Mouse (Mus musculus): Measurements from ENCODE around the gene Cdc25b. TPM values are rescaled to one million over a fixed set of nuclear protein-coding genes. Genes with fewer than 3 reads are reported as not detected.
A peak's percentile ranks its signal among the peaks of the same experiment; 100 is the strongest.

Gene Cdc25b
- polyA plus RNA-seq, 1 experiment from 2014 or later, result 171 TPM

DNA sequence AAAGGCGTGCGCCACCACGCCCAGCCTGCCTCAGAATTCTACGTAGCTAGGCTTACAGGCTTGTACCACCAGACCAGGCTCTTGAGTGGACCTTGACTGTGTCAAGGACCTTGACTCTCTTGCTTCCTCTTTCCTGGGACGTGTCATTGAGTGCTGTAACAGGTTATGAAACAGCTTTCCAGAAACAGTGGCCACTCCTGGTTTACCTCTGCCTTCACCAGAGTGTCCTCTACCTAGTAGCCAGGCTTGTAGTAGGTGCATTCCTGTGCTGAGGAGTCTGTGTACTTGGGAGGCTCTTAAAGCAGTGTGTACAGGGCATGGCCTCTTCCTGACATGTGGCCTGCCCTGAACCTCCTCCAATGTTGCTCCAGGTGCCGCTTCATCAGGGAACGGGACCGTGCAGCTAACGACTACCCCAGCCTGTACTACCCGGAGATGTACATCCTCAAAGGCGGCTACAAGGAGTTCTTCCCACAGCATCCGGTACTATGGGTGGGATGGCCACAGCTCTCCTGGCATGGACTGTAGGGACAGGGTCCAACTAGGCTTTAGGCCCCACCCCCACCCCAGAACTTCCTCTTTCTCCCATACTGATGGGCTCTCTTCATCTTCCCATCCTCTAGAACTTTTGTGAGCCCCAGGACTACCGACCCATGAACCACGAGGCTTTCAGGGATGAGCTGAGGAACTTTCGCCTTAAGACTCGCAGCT lies 10.0 kb downstream of the Cdc25b start:
- Histone ChIP-seq H3K27me3 (no peaks in the 10 kb centered on the region), H3K9me3 (replicated peaks) (no peaks in the 10 kb centered on the region), H3K36me3 (peaks cover 100% of the 10 kb centered on the region), H3K4me3 (replicated peaks) (no peak overlapping the region), H3K9ac (no peak overlapping the region), H3K4me2 (no peak overlapping the region), H3K4me1 (replicated peaks) (peaks cover 41% of the 10 kb centered on the region), H3K27ac (no peak overlapping the region; the same call in 1 of the 2 replicates)
- DNase-seq, result no peak
- peak; percentile 25; the same call in 1 of the 2 replicates for ATAC-seq (ENCODE audit: low read depth)
- 80% methylated on average over 16 of the region's 16 CpGs for WGBS (ENCODE audit: insufficient replicate concordance)

DNA sequence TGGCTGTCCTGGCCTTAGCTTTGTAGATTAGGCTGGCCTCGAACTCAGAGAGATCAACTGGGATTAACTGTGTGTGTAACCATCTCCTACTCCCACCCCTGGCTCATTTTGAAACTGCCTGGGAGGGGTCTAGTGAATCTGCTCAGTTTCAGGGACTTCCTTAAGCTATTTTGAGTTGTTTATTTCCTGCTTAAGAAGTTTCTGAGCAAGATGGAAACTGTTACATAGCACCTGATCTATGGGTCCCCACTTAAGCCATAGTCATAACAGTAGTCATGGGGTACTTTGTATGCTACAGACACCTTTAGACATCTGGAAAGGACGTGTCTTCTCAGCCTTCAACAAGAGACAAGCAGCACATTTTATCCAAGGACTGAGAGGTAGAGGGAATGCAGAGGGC lies 14.0 kb downstream of the Cdc25b start:
- no peak overlapping the region for H3K9ac ChIP-seq
- H3K4me1 ChIP-seq (replicated peaks), result peaks cover 60% of the 10 kb centered on the region
- no peak overlapping the region for H3K4me2 ChIP-seq
- no peak overlapping the region for H3K27ac ChIP-seq
- ATAC-seq (ENCODE audit: low read depth) (no peak), DNase-seq (no peak)
- peaks cover 74% of the 10 kb centered on the region for H3K36me3 ChIP-seq
- H3K9me3 ChIP-seq (replicated peaks), result no peaks in the 10 kb centered on the region
- H3K27me3 ChIP-seq, result no peaks in the 10 kb centered on the region
- H3K4me3 ChIP-seq (replicated peaks), result no peak overlapping the region
- WGBS (ENCODE audit: insufficient replicate concordance), result 72% methylated on average over 2 of the region's 2 CpGs

DNA sequence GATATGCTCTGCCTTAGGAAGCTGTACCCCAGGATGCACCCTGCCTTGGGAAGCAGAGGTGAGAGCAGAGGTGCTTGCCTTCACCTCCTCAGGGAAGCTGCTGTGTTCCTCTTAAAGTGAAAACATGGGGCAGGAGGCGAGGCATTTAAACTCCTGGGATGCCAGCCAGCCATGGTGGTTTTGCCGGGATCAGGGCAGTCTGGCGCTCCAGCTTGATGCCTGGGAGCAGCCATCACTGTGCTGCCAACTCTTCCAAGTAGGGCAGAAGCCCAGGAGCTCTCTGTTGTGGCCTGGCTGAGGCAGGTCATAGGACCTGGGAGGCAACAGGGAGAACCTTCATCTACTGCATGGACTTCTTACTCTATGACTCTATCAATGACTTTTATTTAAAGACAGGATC lies 14.5 kb downstream of the Cdc25b start:
- Histone ChIP-seq H3K4me3 (replicated peaks) (no peak overlapping the region), H3K9ac (no peak overlapping the region), H3K27me3 (no peaks in the 10 kb centered on the region), H3K27ac (0 out of 2 replicates have a peak overlapping the region, but pooled peaks have one; percentile 24), H3K4me2 (no peak overlapping the region), H3K4me1 (replicated peaks) (peaks cover 64% of the 10 kb centered on the region), H3K9me3 (replicated peaks) (no peaks in the 10 kb centered on the region), H3K36me3 (peaks cover 68% of the 10 kb centered on the region)
- 87% methylated on average over 3 of the region's 3 CpGs for WGBS (ENCODE audit: insufficient replicate concordance)
- no peak for DNase-seq
- no peak for ATAC-seq (ENCODE audit: low read depth)

DNA sequence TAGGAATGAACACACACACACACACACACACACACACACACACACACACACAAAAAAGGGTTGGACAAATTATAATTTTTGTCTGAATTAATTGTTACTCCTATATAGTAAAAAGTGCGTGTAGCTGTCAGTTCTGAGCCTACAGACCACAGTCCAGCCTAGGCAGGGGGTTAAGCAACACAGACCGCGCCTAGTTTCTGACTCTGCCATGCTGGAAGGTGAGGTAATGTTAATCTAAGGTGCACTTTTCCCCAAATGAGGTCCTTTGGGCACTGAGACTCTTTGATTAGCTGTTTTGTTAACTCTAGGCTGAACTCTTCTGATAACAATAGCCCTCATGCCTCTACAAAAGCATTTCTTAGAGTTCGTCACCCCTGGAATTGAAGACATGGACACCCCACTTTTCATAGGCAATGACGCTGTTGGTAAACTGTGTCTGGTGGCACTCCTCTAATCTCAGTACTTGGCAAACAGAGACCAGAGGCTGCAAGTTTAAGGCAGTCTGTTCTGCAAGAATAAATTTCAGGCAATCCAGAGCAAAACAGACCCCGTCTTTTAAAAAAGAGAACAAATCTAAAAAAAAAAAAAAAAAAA lies 17.2 kb downstream of the Cdc25b start:
- Histone ChIP-seq H3K9me3 (replicated peaks) (no peaks in the 10 kb centered on the region), H3K4me3 (replicated peaks) (no peak overlapping the region), H3K4me1 (replicated peaks) (peaks cover 81% of the 10 kb centered on the region), H3K4me2 (peak overlapping the region; percentile 1; the same call in 1 of the 2 replicates), H3K9ac (0 out of 2 replicates have a peak overlapping the region, but pooled peaks have one; percentile 10), H3K27ac (peak overlapping the region; percentile 99), H3K27me3 (no peaks in the 10 kb centered on the region), H3K36me3 (peaks cover 42% of the 10 kb centered on the region)
- WGBS (ENCODE audit: insufficient replicate concordance), result 69% methylated on average over 6 of the region's 6 CpGs
- ATAC-seq (ENCODE audit: low read depth) (no peak), DNase-seq (no peak)

DNA sequence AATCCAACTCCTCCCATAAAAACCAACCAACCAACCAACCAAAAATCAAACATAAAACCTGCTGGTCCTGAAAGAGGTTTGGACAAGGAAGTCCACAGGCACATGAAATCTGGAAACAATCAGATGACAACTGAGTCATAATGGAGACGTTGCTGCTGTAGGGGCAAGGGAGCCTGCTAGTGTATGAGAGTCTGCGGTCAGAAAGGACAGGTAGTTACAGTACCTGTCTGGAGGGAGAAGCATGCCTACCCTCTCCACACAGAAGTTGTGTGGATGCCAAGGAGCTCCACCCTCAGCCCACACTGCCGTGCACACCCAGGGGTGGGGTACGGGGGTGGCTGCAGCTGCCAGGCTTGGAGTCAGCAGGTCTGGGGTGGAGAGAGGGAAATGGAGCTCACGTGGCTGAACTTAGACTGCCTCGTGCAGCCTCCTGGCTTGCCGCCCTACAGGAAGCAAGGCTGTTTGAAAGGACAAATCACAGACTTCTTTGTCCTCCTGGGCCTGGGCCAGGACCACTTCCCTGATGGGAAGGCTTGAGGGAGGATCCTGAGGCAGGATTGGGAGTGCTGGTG lies 17.7 kb downstream of the Cdc25b start:
- no peaks in the 10 kb centered on the region for H3K27me3 ChIP-seq
- DNase-seq (no peak), ATAC-seq (ENCODE audit: low read depth) (peak; percentile 61)
- no peak overlapping the region for H3K4me3 ChIP-seq (replicated peaks)
- H3K4me1 ChIP-seq (replicated peaks), result peaks cover 87% of the 10 kb centered on the region
- WGBS (ENCODE audit: insufficient replicate concordance), result 37% methylated on average over 7 of the region's 7 CpGs
- H3K36me3 ChIP-seq, result peaks cover 36% of the 10 kb centered on the region
- peak overlapping the region; percentile 99 for H3K27ac ChIP-seq
- H3K4me2 ChIP-seq, result peak overlapping the region; percentile 59
- no peaks in the 10 kb centered on the region for H3K9me3 ChIP-seq (replicated peaks)
- peak overlapping the region; percentile 74 for H3K9ac ChIP-seq

DNA sequence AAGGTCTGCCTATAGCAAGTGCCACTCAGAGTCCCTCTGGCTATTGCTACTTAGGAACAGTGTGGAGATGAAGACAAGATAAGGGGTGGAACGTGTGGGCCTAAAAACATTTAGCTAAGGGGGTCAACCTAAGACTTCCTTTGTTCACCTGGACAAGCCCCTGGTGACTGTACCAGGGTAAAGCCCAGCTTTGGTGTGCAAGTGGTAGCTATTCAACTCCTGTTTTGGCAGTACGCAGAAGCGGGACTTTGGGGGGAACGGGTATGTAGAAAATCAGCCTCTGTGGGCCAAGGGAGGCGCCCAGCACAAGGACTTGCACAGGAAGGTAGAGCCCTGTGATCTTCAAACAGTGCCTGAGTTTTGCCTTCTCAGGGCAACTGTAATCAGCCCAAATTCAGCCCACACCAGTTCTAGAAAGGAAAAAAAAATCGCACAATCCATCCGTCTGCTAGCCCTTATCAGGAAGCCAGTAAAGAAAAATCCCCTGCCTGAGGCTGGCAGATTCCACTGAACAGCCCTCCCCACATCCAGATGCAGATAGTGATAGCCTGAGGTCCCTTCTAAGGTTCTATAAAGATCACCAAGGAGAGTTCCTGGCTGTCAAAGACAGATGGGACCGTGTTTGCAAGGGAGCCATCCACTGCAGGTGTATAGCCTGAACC lies 18.9 kb downstream of the Cdc25b start:
- Histone ChIP-seq H3K27ac (peak overlapping the region; percentile 99), H3K27me3 (no peaks in the 10 kb centered on the region), H3K4me3 (replicated peaks) (peak overlapping the region; percentile 24; the same call in 1 of the 2 replicates), H3K4me1 (replicated peaks) (peaks cover 90% of the 10 kb centered on the region), H3K9ac (peak overlapping the region; percentile 74), H3K9me3 (replicated peaks) (no peaks in the 10 kb centered on the region), H3K36me3 (peaks cover 24% of the 10 kb centered on the region), H3K4me2 (peak overlapping the region; percentile 59)
- ATAC-seq (ENCODE audit: low read depth) (peak; percentile 78), DNase-seq (peak; percentile 90)
- WGBS (ENCODE audit: insufficient replicate concordance), result 14% methylated on average over 8 of the region's 8 CpGs

DNA sequence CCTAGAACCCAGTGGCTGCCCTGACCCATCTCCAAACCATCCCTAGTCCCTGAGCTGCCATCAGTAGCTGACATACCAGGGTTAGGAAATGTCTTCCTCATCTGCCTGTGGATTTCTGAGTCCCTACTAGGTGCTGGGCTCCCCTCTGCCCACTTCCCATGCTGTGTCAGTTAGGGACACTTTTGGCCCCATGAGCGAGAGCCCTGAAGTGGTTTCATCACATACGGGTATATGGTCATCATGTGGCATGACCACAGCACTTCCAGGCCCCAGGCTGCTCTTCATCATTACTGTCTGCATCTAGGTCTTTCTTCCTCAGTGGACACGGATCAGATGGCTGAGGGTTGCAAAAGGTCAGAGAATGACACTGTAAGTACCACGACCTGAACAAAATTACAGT lies 20.0 kb downstream of the Cdc25b start, which contains the start of gene Ap5s1:
Gene Ap5s1, plus strand, starts transcription at position 301 of the 400 bp plus-strand sequence.
- Histone ChIP-seq H3K9me3 (replicated peaks) (no peaks in the 10 kb centered on the region), H3K4me1 (replicated peaks) (peaks cover 89% of the 10 kb centered on the region), H3K9ac (peak within 1 kb of the TSS; percentile 74), H3K27ac (peak within 1 kb of the TSS; percentile 99), H3K27me3 (no peaks in the 10 kb centered on the region), H3K4me2 (peak within 1 kb of the TSS; percentile 59), H3K36me3 (peaks cover 13% of the 10 kb centered on the region), H3K4me3 (replicated peaks) (peak within 1 kb of the TSS; percentile 24; the same call in 1 of the 2 replicates)
- ATAC-seq (ENCODE audit: low read depth), result no peak
- no peak for DNase-seq
- WGBS (ENCODE audit: insufficient replicate concordance), result 69% methylated on average over 4 of the region's 4 CpGs

DNA sequence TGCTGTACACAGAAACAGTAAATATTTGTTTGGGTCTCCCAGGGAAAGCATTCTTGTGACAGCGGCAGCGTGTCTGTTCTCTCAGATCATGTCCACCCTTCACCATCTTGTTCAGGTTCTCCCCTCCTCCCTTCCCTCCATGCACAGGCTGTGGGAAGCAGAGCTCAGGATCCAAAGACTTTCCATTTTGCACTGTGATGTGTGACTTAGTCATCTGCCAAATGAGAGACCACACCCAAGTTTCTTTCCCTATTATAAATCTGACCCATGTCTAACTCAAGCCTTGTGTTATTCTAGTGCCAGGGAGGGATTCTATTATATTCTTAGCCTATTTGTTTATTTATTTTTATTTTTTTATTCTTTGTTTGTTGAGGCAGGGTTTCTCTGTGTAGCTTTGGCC lies 21.6 kb downstream of the Cdc25b start:
- WGBS (ENCODE audit: insufficient replicate concordance), result 82% methylated on average over 2 of the region's 2 CpGs
- H3K27ac ChIP-seq, result peak overlapping the region; percentile 91
- H3K4me1 ChIP-seq (replicated peaks), result peaks cover 92% of the 10 kb centered on the region
- no peak overlapping the region for H3K4me3 ChIP-seq (replicated peaks)
- DNase-seq (no peak), ATAC-seq (ENCODE audit: low read depth) (no peak)
- H3K4me2 ChIP-seq, result no peak overlapping the region
- H3K36me3 ChIP-seq, result peaks cover 12% of the 10 kb centered on the region
- H3K27me3 ChIP-seq, result no peaks in the 10 kb centered on the region
- H3K9ac ChIP-seq, result no peak overlapping the region; the same call in 1 of the 2 replicates
- H3K9me3 ChIP-seq (replicated peaks), result no peaks in the 10 kb centered on the region

DNA sequence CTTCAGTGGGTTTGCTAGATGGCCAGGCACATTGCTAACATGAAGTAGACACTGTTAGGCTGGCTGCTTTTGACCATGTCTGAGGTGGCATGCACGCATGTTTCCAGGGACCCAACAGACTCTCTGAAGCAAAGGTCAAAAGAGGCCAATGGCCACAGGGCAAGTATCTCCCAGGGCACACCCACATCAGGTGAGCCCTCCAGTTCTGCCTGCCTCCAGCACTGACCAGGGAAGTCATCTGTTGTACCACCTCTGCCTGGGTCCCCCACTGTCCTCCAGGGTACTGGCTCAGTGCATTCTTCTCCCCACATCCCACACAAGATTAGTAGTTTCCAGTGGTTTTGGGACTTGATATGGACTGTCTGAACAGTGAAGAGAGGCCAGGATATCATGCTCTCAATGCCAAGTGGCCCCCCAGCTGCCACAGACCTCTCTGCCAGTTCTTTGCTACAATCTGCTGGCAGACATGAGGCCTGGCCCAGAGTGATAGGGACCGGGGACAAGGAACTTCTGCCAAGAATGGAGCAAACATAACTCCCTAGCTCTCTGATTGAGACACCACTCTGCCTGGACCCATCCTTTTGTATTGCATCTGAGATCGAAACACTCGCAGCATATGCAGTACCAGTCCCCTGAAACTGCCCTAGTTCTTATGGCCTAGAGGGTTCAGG lies 22.5 kb downstream of the Cdc25b start:
- no peaks in the 10 kb centered on the region for H3K9me3 ChIP-seq (replicated peaks)
- peak overlapping the region; percentile 76 for H3K4me2 ChIP-seq
- peaks cover 14% of the 10 kb centered on the region for H3K36me3 ChIP-seq
- H3K4me1 ChIP-seq (replicated peaks), result peaks cover 92% of the 10 kb centered on the region
- WGBS (ENCODE audit: insufficient replicate concordance), result 54% methylated on average over 4 of the region's 4 CpGs
- ATAC-seq (ENCODE audit: low read depth) (peak; percentile 2; the same call in 1 of the 2 replicates), DNase-seq (peak; percentile 64)
- no peaks in the 10 kb centered on the region for H3K27me3 ChIP-seq
- H3K4me3 ChIP-seq (replicated peaks), result peak overlapping the region; percentile 66
- peak overlapping the region; percentile 77 for H3K9ac ChIP-seq
- H3K27ac ChIP-seq, result peak overlapping the region; percentile 91

DNA sequence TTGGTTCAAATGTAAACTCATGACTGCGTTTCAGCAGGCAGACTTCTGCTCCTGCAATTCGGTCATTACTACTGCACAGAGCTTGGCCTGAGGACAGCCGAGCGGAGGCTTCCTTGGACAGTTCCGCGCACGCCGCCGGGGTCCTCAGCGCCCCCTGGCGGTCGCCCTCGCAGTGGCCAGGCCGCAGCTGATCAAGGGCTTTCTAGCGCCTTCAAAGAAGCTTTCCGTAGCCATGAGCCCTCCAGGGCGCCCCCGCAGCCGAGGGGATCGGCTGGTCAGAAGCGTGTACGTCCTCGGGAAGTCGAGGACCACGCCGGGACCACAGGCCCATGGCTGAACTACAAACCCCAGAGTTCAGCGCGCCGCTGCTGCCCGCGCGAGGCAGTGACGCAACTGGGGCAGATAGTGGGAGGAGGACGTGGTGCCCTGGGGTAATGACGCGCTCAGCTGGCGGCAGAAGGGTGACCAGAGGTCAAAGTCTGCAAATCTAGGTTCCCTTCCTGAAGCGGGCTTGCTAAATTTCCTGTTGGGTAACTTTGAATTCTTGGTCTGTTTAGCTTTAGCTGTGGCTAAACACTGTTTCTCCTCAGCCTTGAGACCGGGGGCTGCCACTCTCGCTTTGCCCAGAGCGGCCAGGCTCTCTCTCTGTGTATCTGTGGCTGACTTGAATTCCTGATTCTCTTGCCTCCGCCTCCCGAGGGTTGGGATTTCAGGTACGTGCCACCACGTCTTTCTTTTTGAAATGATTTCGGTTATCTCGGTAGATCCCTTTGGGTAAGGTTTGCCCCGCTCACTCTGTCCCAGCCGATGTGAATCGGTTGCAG lies 23.4 kb downstream of the Cdc25b start:
- DNase-seq (peak; percentile 92), ATAC-seq (ENCODE audit: low read depth) (peak; percentile 79)
- Histone ChIP-seq H3K4me3 (replicated peaks) (peak overlapping the region; percentile 66), H3K4me1 (replicated peaks) (peaks cover 92% of the 10 kb centered on the region), H3K36me3 (peaks cover 19% of the 10 kb centered on the region), H3K9me3 (replicated peaks) (no peaks in the 10 kb centered on the region), H3K27ac (peak overlapping the region; percentile 91), H3K27me3 (no peaks in the 10 kb centered on the region), H3K4me2 (peak overlapping the region; percentile 76), H3K9ac (peak overlapping the region; percentile 77)
- WGBS (ENCODE audit: insufficient replicate concordance), result 1% methylated on average over 50 of the region's 50 CpGs

Measured in liver, embryonic 13.5 days (tissue).